Mouse (Mus musculus): ENCODE results near the gene Slc23a4. TPM values are rescaled to one million over a fixed set of nuclear protein-coding genes. Genes with fewer than 3 reads are reported as not detected.
A peak's percentile ranks its signal among the peaks of the same experiment; 100 is the strongest.

The Slc23a4 gene
- polyA plus RNA-seq, 1 experiment = 0.07 TPM

- TF ChIP-seq USF1 (IDR thresholded peaks at IDR 0.05; ENCODE audit: low read depth) = no peak
- no peak for TF ChIP-seq TCF12 (IDR thresholded peaks at IDR 0.05; ENCODE audit: insufficient read depth, poor library complexity, severe bottlenecking)
- no peak for TF ChIP-seq MAX (IDR thresholded peaks at IDR 0.05; ENCODE audit: low read depth)
- TF ChIP-seq E2F4 (IDR thresholded peaks at IDR 0.05; ENCODE audit: insufficient read depth) = no peak
Measured at GRCm38 (mm10) chr6:34900990-34901389, 87.2 kb downstream of the Slc23a4 start.

GRCm38 (mm10) chr6:34899127-34899526 is 89.1 kb downstream of the Slc23a4 start:
- no peak overlapping the region for H3ac ChIP-seq (ENCODE audit: control insufficient read depth, insufficient read length)
- no peaks in the 10 kb centered on the region for H3K27me3 ChIP-seq (ENCODE audit: control insufficient read depth, insufficient read depth, insufficient read length)
- no peak overlapping the region for H3K4me3 ChIP-seq
- H3K79me2 ChIP-seq (ENCODE audit: control insufficient read depth, insufficient read depth) = no peaks in the 10 kb centered on the region
- H3K4me2 ChIP-seq (ENCODE audit: low read depth) = no peak overlapping the region
- TF ChIP-seq MAX (IDR thresholded peaks at IDR 0.05; ENCODE audit: low read depth) = no peak
- TF ChIP-seq POLR2A (IDR thresholded peaks at IDR 0.05; ENCODE audit: insufficient read length, low read depth) = no peak
- TF ChIP-seq USF1 (IDR thresholded peaks at IDR 0.05; ENCODE audit: low read depth) = no peak
- no peak for TF ChIP-seq SRF (IDR thresholded peaks at IDR 0.05; ENCODE audit: control insufficient read depth, insufficient read length, low read depth)
- H3K36me3 ChIP-seq (ENCODE audit: control insufficient read depth, insufficient read depth) = peaks cover 9% of the 10 kb centered on the region

More at GRCm38 (mm10) chr6:34900990-34901389, 87.2 kb downstream of the Slc23a4 start:
- H3K79me2 ChIP-seq (ENCODE audit: control insufficient read depth, insufficient read depth) = no peaks in the 10 kb centered on the region
- no peak overlapping the region for H3ac ChIP-seq (ENCODE audit: control insufficient read depth, insufficient read length)
- no peak overlapping the region for H3K4me2 ChIP-seq (ENCODE audit: low read depth)
- H3K27me3 ChIP-seq (ENCODE audit: control insufficient read depth, insufficient read depth, insufficient read length) = no peaks in the 10 kb centered on the region
- H3K36me3 ChIP-seq (ENCODE audit: control insufficient read depth, insufficient read depth) = peaks cover 10% of the 10 kb centered on the region
- H3K4me3 ChIP-seq = no peak overlapping the region

- Histone ChIP-seq H3K27me3 (ENCODE audit: control insufficient read depth, insufficient read depth, insufficient read length) (no peaks in the 10 kb centered on the region), H3K36me3 (ENCODE audit: control insufficient read depth, insufficient read depth) (peaks cover 3% of the 10 kb centered on the region), H3K4me2 (ENCODE audit: low read depth) (no peak overlapping the region), H3K4me3 (no peak overlapping the region), H3K79me2 (ENCODE audit: control insufficient read depth, insufficient read depth) (no peaks in the 10 kb centered on the region), H3ac (ENCODE audit: control insufficient read depth, insufficient read length) (no peak overlapping the region)
- no peak for TF ChIP-seq CEBPB (IDR thresholded peaks at IDR 0.05; ENCODE audit: insufficient read depth, poor library complexity, severe bottlenecking)
- TF ChIP-seq MYOD1 (IDR thresholded peaks at IDR 0.05; ENCODE audit: control insufficient read depth in 1 of 3, insufficient read length in 2 of 3, low read depth in 2 of 3) = no peak
- TF ChIP-seq E2F4 (IDR thresholded peaks at IDR 0.05; ENCODE audit: insufficient read depth) = no peak
- TF ChIP-seq MAX (IDR thresholded peaks at IDR 0.05; ENCODE audit: low read depth) = no peak
- no peak for TF ChIP-seq TCF12 (IDR thresholded peaks at IDR 0.05; ENCODE audit: insufficient read depth, poor library complexity, severe bottlenecking)
Measured at GRCm38 (mm10) chr6:34896168-34896780, 91.9 kb downstream of the Slc23a4 start.

- no peak for TF ChIP-seq CEBPB (IDR thresholded peaks at IDR 0.05; ENCODE audit: insufficient read depth, poor library complexity, severe bottlenecking)
- no peak for TF ChIP-seq POLR2A (IDR thresholded peaks at IDR 0.05; ENCODE audit: insufficient read length, low read depth)
- TF ChIP-seq TCF12 (IDR thresholded peaks at IDR 0.05; ENCODE audit: insufficient read depth, poor library complexity, severe bottlenecking) = no peak
- TF ChIP-seq MYOD1 (IDR thresholded peaks at IDR 0.05; ENCODE audit: control insufficient read depth in 1 of 3, insufficient read length in 2 of 3, low read depth in 2 of 3) = peak in 2 of 3 experiments; percentile 5 to 49
- TF ChIP-seq USF1 (IDR thresholded peaks at IDR 0.05; ENCODE audit: low read depth) = no peak
- TF ChIP-seq POLR2AphosphoS2 (IDR thresholded peaks at IDR 0.05; ENCODE audit: insufficient read length, low read depth) = no peak
- TF ChIP-seq MYOG (IDR thresholded peaks at IDR 0.05; ENCODE audit: control insufficient read depth in 1 of 3, insufficient read depth in 1 of 3, insufficient read length in 2 of 3, low read depth in 2 of 3) = peak; percentile 3 to 65 (median 41)
- no peak for TF ChIP-seq MAX (IDR thresholded peaks at IDR 0.05; ENCODE audit: low read depth)
- TF ChIP-seq TCF3 (IDR thresholded peaks at IDR 0.05; ENCODE audit: insufficient read length, low read depth) = no peak
- no peak for TF ChIP-seq E2F4 (IDR thresholded peaks at IDR 0.05; ENCODE audit: insufficient read depth)
- no peak for TF ChIP-seq REST (IDR thresholded peaks at IDR 0.05; ENCODE audit: insufficient read depth, insufficient read length)
- Histone ChIP-seq H3K79me2 (ENCODE audit: control insufficient read depth, insufficient read depth) (no peaks in the 10 kb centered on the region), H3K4me2 (ENCODE audit: low read depth) (no peak overlapping the region), H3K27me3 (ENCODE audit: control insufficient read depth, insufficient read depth, insufficient read length) (no peaks in the 10 kb centered on the region), H3K4me3 (no peak overlapping the region), H3ac (ENCODE audit: control insufficient read depth, insufficient read length) (no peak overlapping the region), H3K36me3 (ENCODE audit: control insufficient read depth, insufficient read depth) (peaks cover 3% of the 10 kb centered on the region)
Measured at GRCm38 (mm10) chr6:34895569-34895968, 92.6 kb downstream of the Slc23a4 start.

Other genes with a start within 250 kb of the Slc23a4 start
- 3.6 TPM for gene Agbl3, start 208.0 kb downstream of the Slc23a4 start, polyA plus RNA-seq (2012; fragmentation: generic; extraction: Trizol)
- gene Tmem140, start 125.3 kb downstream of the Slc23a4 start, polyA plus RNA-seq (2012; fragmentation: generic; extraction: Trizol) = 12.0 TPM
- 8.0 TPM for gene Cyren, start 110.3 kb downstream of the Slc23a4 start, polyA plus RNA-seq (2012; fragmentation: generic; extraction: Trizol)
- gene Wdr91, start 77.5 kb downstream of the Slc23a4 start, polyA plus RNA-seq (2012; fragmentation: generic; extraction: Trizol) = 12.9 TPM
- not detected for gene Stra8, start 68.2 kb downstream of the Slc23a4 start, polyA plus RNA-seq (2012; fragmentation: generic; extraction: Trizol)
- gene Cnot4, start 145.3 kb upstream of the Slc23a4 start, polyA plus RNA-seq (2012; fragmentation: generic; extraction: Trizol) = 7.9 TPM
- 19.7 TPM for gene Nup205, start 189.0 kb upstream of the Slc23a4 start, polyA plus RNA-seq (2012; fragmentation: generic; extraction: Trizol)

Measured in myocyte (in vitro differentiated cells).